Mouse (Mus musculus) thymus, adult 18-20 months (tissue): ENCODE measurements at regions not wholly inside any gene's neighbourhood (a gene's known extent, or its start where the extent isn't known, plus 50 kb on each side); places are given as distances from the start of the nearest gene placed in this dataset.

Experiments
- DNase-seq, 2 experiments: peaks; one replicate each; pipeline ENCODE4 v3.0.0; 2022; ENCODE audit warnings: mixed read lengths in 2 of 2

DNA sequence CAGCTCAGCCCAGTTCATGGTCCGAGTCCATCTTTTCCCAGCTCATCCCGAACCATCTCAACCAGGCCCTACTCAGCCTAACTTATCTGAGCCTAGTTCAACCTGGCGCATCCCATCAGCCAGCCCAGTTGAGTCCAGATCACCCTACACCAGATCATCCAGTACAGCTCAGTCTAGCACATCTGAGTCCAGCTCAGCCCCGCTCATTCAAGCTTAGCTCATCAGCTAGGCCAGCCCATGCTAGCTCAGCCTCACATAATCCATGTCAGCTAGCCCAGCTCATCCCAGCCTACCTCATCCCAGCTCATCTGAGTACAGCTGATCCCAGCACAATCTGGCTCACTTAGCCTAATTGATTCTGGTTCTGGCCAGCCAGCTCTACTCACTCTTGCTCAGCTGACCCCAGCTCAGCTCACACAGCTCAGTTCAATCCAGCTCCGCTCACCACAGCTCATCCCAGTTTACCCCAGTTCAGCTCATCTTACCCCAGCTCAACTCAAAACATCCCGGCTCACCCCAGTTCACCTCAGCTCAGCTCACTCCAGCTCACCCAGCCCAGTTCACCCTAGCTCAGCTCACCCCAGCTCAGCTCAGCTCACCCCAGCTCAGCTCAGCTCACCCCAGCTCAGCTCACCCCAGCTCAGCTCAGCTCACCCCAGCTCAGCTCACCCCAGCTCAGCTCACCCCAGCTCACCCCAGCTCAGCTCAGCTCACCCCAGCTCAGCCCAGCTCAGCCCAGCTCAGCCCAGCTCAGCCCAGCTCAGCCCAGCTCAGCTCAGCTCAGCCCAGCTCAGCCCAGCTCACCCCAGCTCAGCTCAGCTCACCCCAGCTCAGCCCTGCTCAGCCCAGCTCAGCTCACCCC, 65.3 kb upstream of the Adam6b start:
- peak in 1 of 2 experiments; percentile 30 for DNase-seq

DNA sequence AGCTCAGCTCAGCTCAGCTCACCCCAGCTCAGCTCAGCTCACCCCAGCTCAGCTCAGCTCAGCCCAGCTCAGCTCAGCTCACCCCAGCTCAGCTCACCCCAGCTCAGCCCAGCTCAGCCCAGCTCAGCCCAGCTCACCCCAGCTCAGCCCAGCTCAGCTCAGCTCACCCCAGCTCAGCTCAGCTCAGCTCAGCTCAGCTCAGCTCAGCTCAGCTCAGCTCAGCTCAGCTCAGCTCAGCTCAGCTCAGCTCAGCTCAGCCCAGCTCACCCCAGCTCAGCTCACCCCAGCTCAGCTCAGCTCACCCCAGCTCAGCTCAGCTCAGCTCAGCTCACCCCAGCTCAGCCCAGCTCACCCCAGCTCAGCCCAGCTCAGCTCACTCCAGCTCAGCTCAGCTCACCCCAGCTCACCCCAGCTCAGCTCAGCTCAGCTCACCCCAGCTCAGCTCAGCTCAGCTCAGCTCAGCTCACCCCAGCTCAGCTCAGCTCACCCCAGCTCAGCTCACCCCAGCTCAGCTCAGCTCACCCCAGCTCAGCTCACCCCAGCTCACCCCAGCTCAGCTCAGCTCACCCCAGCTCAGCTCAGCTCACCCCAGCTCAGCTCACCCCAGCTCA, 64.6 kb upstream of the Adam6b start:
- peak; percentile 28 to 37 for DNase-seq

DNA sequence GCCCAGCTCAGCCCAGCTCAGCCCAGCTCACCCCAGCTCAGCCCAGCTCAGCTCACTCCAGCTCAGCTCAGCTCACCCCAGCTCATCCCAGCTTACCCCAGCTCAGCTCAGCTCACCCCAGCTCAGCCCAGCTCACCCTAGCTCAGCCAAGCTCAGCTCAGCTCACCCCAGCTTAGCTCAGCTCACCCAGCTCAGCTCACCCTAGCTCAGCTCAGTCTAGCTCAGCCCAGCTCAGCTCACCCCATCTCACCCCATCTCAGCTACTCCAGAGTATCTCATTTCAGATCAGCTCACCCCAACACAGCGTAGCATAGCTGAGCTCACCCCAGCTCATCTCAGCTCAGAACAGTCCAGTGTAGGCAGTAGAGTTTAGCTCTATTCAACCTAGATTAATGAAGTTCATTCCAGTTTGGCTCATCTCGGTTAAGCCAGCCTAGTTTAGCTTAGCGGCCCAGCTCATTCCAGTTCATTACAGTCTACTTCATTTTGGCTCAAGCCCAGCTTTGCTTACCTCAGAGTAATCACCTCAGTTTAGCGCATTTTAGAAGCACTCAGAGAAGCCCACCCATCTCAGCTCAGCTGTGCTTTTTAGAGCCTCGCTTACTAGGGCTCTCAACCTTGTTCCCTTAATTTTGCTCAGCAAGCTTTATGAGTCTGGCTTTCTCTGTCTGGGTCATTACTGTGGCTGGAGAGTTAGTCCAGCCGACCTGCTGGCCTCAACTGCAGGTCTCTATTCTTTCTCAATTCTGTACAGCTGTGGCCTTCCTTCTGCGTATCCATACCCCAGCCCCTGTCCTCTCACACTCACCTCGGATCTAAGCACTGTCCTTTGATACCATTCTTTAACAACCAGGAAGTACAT, 63.9 kb upstream of the Adam6b start:
- DNase-seq, result peak; percentile 48 to 50

DNA sequence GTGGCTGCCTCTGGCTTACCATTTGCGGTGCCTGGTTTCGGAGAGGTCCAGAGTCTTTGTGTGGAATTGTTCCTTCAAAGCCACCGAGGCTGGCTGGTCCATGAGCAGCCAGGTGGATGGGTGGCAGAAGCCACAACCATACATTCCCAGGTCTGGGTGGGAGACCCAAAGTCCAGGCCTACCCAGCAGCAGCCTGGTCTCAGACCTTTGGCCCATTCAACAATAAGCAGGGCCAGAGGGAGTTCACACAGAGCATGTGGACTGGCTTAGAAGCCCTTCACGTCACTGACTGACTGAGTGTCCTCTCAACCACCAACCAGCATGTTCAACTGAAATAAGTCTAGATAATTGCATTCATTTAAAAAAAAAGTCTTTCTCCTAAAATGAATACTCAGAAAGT, 62.7 kb upstream of the Adam6b start:
- peak in 1 of 2 experiments; percentile 35 for DNase-seq

DNA sequence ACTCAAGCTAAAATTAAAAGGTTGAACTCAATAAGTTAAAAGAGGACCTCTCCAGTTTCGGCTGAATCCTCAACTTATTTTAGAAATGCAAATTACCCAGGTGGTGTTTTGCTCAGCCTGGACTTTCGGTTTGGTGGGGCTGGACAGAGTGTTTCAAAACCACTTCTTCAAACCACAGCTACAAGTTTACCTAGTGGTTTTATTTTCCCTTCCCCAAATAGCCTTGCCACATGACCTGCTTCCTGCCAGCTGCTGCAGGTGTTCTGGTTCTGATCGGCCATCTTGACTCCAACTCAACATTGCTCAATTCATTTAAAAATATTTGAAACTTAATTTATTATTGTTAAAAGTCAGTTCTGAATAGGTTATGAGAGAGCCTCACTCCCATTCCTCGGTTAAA, 62.0 kb upstream of the Adam6b start:
- DNase-seq, result peak; percentile 45 to 67

DNA sequence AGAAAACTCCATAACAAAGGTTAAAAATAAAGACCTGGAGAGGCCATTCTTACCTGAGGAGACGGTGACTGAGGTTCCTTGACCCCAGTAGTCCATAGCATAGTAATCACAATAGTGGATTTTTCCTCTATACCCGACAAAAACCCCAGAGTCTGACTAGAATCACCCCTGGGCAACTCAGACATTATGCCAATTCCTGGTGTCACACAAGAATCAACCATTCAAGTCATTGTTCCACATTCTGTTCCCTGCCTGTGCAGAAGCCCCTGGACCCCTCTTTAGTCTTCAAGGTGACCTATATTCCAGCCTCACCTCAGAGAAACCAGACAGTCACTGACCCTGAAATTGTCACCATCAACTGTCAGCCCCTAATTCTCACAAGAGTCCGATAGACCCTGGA, 60.9 kb upstream of the Adam6b start:
- no peak for DNase-seq

DNA sequence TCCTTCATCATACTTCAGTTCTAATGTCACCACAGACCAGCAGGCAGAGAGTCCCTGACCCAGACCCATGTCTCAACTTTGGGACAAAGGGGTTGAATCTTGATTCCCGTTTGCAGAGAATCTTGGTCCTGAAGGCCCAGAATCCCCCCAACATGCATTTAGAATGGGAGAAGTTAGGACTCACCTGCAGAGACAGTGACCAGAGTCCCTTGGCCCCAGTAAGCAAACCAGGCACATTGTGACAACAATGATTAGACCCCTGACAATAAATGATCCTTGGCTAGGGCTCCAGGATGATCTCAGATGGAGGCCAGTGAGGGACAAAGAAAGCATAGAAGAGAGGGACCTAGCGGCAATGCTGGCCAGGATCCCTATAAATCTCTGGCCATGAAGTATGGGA, 60.4 kb upstream of the Adam6b start:
- DNase-seq, result no peak

DNA sequence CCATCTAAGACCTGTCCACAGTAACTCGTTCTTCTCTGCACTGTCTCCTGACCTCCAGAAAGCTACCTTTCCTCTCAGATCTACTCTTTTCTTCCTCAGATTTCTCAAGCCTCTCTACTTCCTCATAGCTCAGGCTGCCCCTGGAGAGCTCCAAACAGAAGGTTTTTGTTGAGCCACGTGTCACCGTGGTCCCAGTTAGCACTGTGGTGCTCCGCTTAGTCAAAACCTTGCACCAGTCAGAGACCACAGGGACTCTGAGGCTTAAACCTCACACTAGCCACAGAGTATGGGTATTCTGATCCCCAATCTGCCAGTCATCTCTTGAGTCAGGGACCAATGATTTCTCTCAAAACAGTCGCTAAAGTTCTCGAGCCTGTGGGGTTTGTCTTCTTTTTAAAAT, 59.0 kb upstream of the Adam6b start:
- no peak for DNase-seq
